Mouse (Mus musculus): Measurements from ENCODE around the gene Cdk10.
A peak's percentile ranks its signal among the peaks of the same experiment; 100 is the strongest.

GRCm38 (mm10) chr8:123254099-123254885, 29.6 kb downstream of the Cdk10 start, which contains the start of the genes Zfp276 and Vps9d1:
- TF ChIP-seq POLR2A (IDR thresholded peaks at IDR 0.05; ENCODE audit: low read depth, low read length) (peak; percentile 72), CTCF (conservative IDR thresholded peaks at IDR 0.05 in 1 of 2, IDR thresholded peaks at IDR 0.05 in 1 of 2; ENCODE audit: low read depth in 2 of 2, low read length in 2 of 2) (no peak), UBTF (IDR thresholded peaks at IDR 0.05; ENCODE audit: low read depth, low read length) (peak; percentile 54; the same call in 1 of the 2 replicates), GABPA (IDR thresholded peaks at IDR 0.05; ENCODE audit: insufficient replicate concordance, low read depth, low read length) (no peak; the same call in 1 of the 2 replicates), MAFK (IDR thresholded peaks at IDR 0.05; ENCODE audit: insufficient replicate concordance, low read length) (no peak), HCFC1 (IDR thresholded peaks at IDR 0.05; ENCODE audit: low read depth, low read length) (peak; percentile 85), ELF1 (IDR thresholded peaks at IDR 0.05; ENCODE audit: low read depth, low read length) (peak; percentile 49; the same call in 1 of the 2 replicates), TCF12 (IDR thresholded peaks at IDR 0.05; ENCODE audit: low read depth, low read length) (peak; percentile 55; the same call in 1 of the 2 replicates), CHD2 (IDR thresholded peaks at IDR 0.05; ENCODE audit: low read length) (no peak; the same call in none of the 2 replicates), MXI1 (IDR thresholded peaks at IDR 0.05; ENCODE audit: low read depth, low read length) (peak; percentile 79; the same call in 1 of the 2 replicates), BHLHE40 (IDR thresholded peaks at IDR 0.05; ENCODE audit: low read depth, low read length) (no peak), MAX (IDR thresholded peaks at IDR 0.05; ENCODE audit: low read length) (no peak; the same call in 1 of the 2 replicates)

All from CH12.LX (cell line).